ENCODE assay signal across 8 mouse cellular contexts in genomic region chr5:33245701-33246100, GRCm38 (mm10). TPM values are rescaled to one million over a fixed set of nuclear protein-coding genes. Genes with fewer than 3 reads are reported as not detected.
DNase-seq lines count a peak whose midpoint lies in the region; TF ChIP-seq lines count a peak whose summit lies in the region.
"Had no signal": no experiment of that assay in that cellular context is flagged by ENCODE, and none has a peak within 500 bp of the region (broad histone marks: within the 10 kb centered on the region; RNA-seq: fewer than 3 reads in every experiment).

No protein-coding gene starts in this region.

- H3K36me3 ChIP-seq in kidney, adult 2 months (ENCODE audit: control insufficient read depth, insufficient read depth, low read length), result peaks cover 4% of the 10 kb centered on the region

- TF ChIP-seq POLR2A in kidney, adult 2 months (IDR thresholded peaks at IDR 0.05; ENCODE audit: low read depth, low read length), result no peak

- TF ChIP-seq CTCF in kidney, adult 2 months (conservative IDR thresholded peaks at IDR 0.05; ENCODE audit: insufficient read depth, insufficient read length, low read depth, low read length), result no peak

- intact Hi-C loops in left cerebral cortex, postnatal 36 days (cut with DNase I), result no loop called here

- H3K27me3 ChIP-seq in kidney, adult 2 months (replicated peaks; ENCODE audit: control insufficient read depth, insufficient read depth, low read length), result no peaks in the 10 kb centered on the region
- H3K27me3 ChIP-seq: liver, embryonic 15.5 days had no signal

- WGBS in kidney, adult 2 months, result 49% methylated on average over 3 of the region's 3 CpGs

- H3K27ac ChIP-seq in kidney, adult 2 months (ENCODE audit: insufficient read depth, low read depth, low read length), result peak overlapping the region; percentile 24
- H3K27ac ChIP-seq: liver, embryonic 15.5 days had no signal

- DNase-seq in NIH3T3 (ENCODE audit: low read depth), result peak; percentile 92
- DNase-seq in brain, adult 2 months (ENCODE audit: low read depth, low spot score), result peak; percentile 92
- DNase-seq in gastrocnemius, postnatal 25 days, result peak; percentile 88
- peak; percentile 69 for DNase-seq in kidney, adult 2 months
- DNase-seq in left cerebral cortex, postnatal 36 days (ENCODE audit: low spot score in 2 of 2), result peak; percentile 15 to 44
- DNase-seq in ovary, postnatal 10 days (ENCODE audit: low spot score), result peak; percentile 48
- DNase-seq in embryo, embryonic 9.5 days (ENCODE audit: extremely low spot score), result no peak

- no peak overlapping the region for H3K4me3 ChIP-seq in kidney, adult 2 months (ENCODE audit: insufficient read depth, low read depth, low read length)
- H3K4me3 ChIP-seq: liver, embryonic 15.5 days had no signal

- H3K4me1 ChIP-seq in kidney, adult 2 months (ENCODE audit: control insufficient read depth, insufficient read depth, low read length), result peaks cover 3% of the 10 kb centered on the region; the same call in 1 of the 2 replicates
- H3K4me1 ChIP-seq: liver, embryonic 15.5 days had no signal

RNA-seq across cellular contexts. Expression of gene Spon2, which starts 27.4 kb away (rescaled TPM):
- 1 to 10 TPM; 2.4 to 9.1 TPM for total RNA-seq in gastrocnemius, postnatal 25 days (2021)
- polyA plus RNA-seq in kidney, adult 2 months (2012; rRNA removed), result 1.5 and 2.5 TPM in 2 replicates
- under 1 TPM in 1 of 2 experiments, not detected in 1; 0.18 TPM for total RNA-seq in left cerebral cortex, postnatal 36 days (2021)

RNA-seq across cellular contexts. Expression of gene Ctbp1, which starts 29.1 kb away (rescaled TPM):
- total RNA-seq in gastrocnemius, postnatal 25 days (2021), result 100 to 1,000 TPM; 188 to 210 TPM
- 209 and 253 TPM in 2 replicates for polyA plus RNA-seq in kidney, adult 2 months (2012; rRNA removed)
- 100 to 1,000 TPM; 298 to 335 TPM for total RNA-seq in left cerebral cortex, postnatal 36 days (2021)
